Mouse (Mus musculus) cerebellum, adult 18-20 months (tissue): Measurements from ENCODE around the gene F2rl2.

Source experiments
- DNase-seq, 2 experiments: peaks; one replicate each; pipeline ENCODE4 v3.0.0; 2021

The F2rl2 gene

DNA sequence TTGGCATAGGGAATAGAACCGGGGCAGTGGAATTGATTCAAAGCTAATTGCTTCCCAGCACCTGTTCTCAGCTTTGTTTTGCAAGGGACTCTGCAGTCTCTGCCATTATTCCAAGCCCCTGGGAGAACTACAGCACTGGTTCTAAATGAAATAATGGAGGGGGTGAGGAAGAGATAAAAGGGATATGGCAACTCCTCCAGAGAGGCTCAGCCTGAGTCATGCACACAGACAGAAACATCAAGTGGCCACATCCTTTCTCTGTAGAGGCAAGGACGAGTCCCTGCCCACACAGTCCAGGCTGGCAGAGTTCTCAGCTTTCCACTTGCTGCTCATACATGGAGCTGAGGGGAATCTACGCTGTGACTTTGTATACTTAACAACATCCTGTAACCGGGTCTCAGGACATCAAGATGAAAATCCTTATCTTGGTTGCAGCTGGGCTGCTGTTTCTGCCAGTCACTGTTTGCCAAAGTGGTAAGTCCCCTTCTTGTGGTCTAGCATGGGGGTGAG, at the start of gene F2rl2:
F2rl2 (plus strand) TSS at position 200 of the 510 bp plus-strand sequence.
- no peak for DNase-seq

DNA sequence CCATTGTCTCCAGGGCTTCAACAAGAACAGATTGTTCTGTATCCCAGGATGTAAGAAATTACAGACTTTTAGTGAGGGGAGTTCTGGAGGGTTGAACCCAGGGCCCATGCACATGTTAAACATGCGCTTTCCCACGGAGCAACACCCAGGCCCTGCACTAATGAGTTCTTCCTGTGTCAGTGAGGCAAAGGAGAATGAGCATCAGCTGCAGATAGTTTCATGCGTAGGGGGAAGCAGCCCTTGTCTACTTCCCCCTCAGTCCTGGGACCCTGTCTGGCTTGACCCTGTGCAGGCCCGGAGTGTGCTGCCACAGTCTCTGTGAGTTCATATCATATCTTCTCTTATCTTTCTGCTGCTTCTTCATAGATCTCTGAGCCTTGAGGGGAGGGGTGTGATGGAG, 49.4 kb upstream of the F2rl2 start:
- no peak for DNase-seq

DNA sequence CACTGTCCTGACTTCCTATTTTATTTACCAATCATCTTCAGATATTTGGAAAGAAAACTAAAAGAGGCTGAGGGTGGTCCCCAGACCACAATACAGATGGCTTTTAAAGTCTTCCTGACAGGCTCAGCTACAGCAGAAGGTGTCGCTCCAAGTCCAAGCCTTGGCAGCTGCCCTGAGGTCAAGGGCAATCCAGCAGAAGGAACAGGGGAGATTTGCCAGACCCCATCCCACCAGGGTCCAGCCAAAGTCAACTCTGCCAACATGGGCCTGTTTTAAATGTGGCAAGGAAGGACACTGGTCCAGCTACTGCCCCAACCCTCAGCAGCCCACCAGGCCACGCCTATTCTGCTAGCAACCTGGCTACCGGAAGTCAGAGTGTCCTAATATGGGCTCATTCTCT, 46.7 kb upstream of the F2rl2 start:
- no peak for DNase-seq

DNA sequence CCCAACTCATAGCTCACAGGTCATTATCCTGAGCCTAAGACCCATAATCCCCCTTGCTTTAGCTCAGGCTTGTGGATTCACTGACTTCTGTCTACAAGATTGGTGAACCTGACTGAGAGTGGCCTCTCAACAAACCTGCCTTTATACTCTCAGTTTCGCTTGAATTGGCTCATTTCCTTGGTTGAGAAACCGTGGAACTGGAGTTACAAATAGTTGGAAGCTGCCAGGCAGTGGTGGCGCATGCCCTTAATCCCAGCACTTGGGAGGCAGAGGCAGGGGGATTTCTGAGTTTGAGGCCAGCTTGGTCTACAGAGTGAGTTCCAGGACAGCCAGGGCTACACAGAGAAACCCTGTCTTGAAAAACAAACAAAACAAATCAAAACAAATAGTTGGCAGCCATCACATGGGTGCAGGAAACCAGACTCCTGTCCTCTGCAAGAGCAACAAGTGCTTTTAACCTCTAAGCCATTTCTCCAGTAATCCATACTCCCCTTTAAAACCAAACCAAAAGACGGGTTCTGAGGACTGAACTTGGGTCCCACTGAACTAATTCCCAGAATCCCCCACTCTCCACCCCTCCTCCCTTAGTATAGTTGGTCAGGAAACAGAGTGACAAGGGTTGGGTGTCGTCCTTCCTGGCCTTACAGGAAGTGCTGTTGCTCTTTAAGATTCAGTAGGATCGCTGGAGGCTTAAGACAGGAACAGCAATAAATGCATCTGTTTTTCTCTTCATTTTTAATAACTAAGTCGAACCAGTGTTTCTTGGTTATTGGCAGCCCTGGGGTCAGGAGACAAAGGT, 44.6 kb upstream of the F2rl2 start:
- DNase-seq = no peak

DNA sequence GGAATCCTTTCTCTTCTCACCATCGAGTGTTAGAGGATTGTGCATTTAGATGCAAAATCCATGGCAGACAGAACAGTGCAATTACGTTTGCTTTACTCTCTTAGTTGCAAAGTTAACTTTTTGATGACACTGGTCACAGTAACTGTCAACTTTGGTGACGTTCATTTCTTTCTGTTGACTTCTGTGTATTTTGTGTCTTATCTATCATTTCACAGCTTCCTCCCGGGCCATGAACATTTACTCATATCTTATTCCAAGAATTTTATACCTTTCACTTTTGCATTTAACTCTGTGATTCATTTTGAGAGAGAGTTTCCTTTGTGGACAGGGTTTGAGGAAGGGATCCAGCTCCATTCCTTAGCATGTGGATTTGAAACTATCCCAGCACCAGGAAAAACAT, 43.0 kb upstream of the F2rl2 start:
- no peak for DNase-seq

DNA sequence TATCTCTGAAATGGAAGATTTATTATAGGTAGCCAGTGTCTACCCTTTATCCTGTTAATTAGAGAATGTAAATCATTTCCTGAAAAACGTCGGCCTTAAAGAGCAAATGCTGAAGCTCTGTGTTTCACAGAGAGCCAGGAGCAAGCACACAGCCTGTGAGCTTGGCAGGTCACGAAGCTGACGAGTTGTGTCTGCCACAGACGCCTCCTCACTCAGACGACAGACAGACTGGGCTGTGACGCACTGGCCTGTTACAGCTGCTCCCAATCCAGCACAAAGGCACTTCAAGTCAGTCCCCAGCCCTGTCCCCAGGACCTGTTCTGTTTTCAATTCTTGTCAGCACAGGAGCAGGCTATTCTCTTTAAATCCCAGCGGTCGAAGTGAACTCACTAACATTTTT, 41.4 kb upstream of the F2rl2 start:
- no peak for DNase-seq

DNA sequence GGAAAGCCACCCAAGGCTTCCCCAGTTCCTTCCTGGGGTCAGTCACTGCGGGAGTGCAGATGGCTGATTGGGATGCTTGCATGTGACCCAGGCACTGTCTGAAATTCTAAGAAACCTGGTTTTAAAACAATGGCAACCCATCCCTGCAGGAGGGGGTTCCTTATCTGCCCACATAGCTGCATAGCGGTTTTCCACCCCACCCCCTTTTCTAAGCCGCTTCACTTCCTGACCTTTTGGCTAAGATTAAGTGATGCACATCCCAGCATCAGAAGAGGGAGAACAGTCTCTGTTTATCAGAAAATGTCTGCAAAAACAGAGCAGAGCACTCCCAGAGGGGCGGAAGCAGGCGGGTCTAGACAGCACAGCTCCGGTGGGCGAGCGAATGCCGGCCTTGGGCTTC, 39.5 kb upstream of the F2rl2 start:
- no peak for DNase-seq

DNA sequence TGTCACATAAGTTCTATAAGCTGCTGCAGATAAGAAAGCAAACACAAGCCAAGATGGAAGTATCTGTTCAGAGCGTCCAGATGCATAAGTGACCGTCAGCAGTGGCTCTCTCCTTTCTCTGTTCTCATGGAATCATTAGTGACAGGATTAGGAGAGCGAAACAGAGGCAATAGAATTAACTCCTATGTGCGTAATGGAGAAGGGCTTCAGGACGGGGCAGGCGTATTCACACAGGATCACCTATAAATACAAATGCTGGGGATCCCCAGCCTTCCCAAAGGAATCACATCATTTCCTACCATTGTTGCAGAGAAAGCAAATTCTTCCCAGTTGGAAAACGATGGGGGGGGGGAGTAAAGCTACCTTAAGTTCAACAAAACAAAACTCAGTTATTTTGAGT, 37.2 kb upstream of the F2rl2 start:
- no peak for DNase-seq

DNA sequence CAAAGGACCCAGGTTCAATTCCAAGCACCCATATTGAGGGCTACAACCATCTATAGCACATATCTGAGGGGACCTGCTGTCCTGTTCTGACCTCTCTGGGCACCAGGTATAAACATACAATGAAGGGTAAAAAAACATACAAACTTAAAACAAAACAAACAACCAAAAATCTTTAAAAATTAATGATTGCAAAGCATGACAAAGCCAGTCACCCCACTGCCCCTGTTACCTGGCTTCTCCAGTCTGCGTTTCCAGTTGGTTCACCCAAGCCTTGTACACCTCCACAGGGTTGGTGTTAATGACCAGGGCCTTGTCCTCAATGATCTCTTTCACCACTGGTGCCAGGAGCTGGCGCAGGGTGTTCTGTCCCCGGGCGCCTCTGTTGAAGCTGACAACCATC, 32.8 kb upstream of the F2rl2 start:
- no peak for DNase-seq

DNA sequence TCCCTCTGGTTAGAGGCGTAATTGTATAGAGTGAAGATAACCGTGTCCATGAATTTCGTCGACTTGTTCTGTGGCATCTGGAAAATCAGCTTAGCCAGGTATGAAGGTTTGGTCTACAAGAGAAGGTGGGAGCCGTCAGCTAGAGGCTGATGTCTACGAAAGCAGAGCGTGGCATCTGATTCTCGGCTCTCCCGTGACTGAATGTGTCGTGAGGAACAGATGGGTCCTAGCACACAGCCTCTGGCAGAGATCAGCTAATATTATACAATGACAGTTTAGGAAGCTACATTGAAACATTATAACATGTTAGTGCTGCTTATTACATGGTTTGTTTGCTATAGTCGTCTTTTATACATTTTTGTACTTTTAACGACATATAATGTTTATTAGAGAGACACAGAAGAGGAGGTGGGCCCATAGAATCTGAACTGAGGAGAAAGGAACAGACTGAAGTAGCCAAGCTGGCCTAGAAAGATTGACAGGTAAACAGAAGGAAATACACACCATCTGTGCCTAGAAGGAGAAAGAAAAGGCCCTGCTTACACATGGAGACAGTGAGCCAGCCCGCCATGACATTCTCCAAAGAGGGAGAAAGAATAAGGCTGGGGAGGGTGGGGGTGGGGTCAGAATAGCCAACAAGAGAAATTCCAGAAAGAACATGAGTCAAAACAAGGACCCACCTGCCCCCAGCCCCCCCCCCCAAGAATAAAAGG, 30.9 kb upstream of the F2rl2 start:
- no peak for DNase-seq

DNA sequence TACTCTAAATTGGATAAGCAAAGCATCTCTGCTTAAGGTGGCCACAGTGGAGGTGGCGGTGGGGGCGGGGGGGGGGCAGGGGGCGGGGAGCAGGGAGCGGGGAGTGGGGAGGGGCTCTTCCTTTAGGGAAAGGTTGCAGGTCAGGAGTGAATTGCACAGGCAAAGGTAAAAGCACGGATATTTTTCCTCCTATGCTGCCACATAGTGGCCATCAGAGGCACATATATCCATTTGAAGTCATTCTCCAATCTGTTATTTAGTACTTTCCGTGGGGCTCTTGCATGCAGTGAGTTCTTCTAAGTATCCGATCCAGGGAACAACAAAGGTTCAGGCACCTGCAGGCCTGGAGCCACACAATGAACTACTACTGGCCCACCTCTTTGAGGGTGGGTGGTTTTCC, 29.4 kb upstream of the F2rl2 start:
- DNase-seq = no peak

DNA sequence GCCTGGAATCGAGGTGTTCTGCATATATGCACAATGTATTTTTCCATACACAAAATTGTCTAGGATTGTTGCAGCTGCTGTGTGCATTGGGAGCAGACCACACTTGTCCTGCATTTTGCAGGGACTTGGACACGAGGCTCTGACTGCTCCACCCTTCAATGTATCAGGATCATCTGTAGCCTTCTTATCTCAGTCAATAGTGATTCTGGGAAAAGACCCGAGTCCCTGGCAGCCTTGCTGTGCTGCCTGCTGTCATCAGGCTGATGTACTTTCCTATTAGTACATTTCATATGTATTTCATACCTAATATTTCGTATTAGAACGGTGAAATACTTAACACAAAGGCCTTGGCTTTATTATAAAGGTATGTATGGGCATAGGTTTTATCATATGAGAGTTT, 26.1 kb upstream of the F2rl2 start:
- no peak for DNase-seq

DNA sequence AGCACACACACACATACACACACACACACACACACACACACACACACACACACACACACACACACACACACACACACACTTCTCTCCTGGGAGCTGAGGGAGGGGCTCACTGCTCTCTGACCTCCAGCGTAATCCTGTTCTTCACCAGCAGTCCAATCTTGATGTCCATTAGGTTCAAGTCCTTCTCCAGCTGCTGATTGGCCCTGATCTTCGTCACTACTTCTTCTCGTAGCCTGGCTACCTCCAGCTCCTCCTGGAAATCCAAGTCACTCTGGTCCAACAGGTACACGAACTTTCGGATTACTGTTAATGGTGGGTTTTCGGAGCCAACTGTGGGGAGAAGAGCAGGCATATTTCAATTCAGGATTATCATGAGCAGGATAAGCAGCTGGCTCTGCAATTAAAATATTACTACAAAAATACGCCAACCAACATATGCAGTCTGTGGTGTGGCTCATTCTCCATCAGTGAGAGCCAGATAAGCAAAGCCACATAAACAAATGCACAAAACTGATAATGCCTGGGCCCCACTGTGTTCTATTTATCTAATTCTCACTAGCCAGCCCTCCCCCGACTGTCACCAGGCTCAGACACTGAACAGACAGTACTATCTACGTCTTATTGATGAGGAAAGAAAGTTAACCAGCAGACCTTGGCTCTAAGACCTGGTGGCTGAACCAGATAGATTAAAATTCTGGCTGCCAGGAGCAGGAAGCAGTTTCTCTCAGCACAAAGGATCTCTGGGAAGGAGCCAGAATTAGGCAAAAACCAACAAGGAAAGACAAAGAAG, 25.4 kb upstream of the F2rl2 start:
- no peak for DNase-seq

DNA sequence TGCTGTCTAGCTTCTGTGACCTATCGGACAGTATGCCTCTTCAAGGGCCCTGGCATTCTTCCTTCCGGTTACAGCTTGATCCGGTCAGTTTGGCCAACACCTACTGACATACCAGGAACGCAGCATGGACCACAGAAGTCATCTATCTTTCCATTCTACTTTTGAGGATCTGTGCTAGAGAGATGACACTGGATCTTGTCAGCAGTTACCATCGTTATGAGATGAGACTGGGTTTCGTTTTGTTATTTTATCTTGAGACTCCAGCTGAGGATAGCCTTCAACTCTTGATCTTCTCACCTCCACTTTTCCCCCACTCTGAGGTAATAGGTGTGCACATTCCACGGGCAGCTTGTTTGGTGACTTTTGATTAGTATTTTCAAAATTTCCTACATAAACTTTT, 24.3 kb upstream of the F2rl2 start:
- DNase-seq = no peak

DNA sequence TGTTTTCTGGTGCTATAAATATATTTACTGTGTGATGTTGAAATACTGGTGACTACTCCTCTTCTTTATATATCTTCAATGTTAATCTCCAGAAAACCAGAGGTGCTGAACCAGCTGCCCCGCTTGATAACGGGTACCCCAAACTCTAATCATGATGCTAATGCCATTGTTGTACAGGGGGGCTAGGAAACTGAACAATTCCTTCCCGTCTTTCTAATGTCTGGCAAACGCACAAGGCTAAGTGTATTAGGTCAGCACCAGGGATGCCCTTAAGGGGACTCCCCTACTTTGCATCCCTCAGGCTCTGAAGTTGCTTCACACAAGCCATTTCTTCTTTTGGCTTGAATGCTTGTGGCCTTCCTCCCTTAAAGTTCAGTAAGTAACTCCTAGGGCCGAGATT, 17.6 kb upstream of the F2rl2 start:
- DNase-seq = no peak

DNA sequence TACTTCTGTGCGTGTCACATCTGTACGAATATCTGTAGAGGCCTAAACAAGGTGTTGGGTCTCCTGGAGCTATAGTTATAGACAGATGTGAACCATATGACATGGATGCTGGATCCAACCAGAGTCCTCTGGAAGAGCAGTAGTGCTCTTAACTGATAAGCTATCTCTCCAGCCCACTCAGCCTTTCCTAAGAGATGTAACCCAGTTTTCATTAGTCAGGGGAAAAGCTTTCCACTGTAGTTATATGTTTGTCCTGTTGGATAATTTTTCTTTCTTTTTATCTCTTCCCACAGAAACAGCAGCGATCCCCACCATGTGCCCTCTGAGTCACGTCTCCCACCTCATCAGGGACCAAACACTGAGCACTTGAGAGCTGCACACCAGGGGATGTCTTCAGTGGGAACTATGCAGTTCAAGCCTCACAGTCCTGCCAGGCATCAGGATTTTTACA, 17.1 kb upstream of the F2rl2 start:
- DNase-seq = no peak

DNA sequence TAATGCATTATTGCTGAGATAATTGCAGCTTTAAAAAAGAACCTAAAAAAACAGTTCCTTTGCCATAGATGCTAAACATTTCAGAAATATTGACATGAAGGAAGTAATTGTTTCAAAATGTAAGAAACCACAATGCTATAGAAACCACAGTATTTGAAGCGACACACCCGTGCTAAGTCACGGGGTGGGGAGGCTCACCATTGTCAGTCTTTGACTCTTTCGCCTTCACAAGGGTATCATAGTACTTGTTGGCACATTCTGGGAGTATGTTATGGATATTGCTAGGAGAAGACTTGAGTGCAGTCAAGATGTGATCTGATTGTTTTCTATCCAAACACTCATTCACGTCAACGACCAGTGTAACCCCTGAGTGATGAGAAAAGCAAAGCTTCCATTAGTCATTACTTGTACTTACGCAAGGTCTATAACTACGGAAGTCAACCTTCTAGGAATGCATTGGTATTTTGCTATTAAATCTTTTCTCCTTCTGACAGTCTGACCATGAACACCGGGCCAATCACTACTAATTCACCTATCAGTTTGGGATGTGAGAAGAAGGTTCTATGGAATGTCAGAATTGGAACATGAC, 11.9 kb upstream of the F2rl2 start:
- DNase-seq = no peak

DNA sequence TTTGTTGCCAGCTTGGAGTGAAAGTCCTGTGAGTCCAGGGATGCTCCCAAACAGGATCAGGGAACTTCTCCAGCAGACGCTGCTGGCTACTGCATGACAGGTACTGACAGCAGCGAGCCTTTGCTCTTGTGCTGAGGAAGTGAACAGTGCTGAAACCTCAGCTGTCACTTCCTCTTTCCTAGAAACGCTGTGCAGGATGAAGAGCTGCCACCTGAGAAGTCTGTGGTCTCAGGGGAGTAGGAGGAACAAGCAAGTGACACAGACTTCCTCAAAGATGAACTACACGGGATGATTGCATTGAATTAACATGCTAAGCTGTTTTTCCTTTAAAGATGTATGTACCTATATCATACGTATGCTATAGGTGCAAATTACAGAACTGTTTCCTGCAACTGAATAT, 10.9 kb upstream of the F2rl2 start:
- no peak for DNase-seq

DNA sequence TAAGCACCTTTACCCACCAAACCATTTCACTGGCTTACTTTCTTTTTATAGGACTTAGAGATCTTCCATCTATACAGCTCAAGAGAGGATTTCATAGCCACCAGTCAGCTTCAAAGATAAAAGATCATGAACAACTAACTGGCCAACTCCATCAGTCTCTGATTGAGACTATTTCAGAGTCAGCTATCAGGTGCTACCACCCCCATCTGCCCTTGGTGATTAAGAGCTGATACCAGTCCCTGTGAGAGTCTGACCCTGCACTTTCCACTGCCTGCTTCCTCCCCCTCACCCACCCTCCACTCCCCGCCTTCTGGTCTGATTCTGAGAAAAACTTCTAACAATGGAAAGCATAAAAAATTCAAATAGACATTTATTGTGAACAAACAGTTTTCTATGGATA, 8.1 kb upstream of the F2rl2 start:
- DNase-seq = no peak

DNA sequence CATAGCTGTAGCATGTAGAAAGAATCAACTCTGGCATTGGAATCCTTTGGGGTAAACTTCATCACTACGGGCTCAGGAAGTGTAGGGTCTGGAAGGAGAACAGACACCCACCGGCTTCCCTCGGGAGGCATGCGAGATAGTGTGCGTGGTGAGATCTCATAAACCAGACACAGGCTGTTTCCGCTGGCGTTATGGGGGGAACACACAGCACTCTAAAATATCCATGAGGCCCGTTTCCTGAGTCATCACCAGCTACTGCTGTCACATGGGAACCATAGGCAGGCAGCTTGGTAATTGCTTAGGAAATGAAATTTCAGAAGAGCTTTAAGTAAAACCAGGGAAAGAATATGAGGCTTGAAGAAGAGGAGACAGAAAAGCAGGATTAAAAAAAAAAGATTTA, 4.5 kb upstream of the F2rl2 start:
- no peak for DNase-seq

DNA sequence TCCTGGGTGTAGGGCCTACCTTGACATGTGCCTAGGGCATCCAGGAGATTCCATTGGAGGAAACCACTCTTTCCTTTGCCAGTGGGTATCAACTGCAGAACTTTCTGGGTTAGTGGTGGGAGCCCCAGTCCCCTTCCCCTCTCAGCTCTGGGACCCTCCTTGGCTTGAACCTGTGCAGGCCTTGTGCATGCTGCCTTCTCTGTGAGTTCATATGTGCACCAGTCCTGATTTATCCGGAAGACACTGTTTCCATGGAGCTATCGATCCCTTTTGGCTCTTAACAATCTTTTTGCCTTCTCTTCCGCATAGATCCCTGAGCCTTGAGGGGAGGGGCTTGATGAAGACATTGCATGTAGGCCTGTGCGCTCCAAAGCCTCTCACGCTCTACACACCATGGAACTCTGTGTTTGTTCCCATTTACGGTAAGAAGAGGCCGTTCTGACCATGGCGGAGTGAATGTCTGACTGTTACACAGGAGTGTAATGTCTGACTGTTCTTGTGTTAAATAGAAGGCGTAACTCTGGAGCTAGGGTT, 466 bp upstream of the F2rl2 start:
- DNase-seq = no peak

DNA sequence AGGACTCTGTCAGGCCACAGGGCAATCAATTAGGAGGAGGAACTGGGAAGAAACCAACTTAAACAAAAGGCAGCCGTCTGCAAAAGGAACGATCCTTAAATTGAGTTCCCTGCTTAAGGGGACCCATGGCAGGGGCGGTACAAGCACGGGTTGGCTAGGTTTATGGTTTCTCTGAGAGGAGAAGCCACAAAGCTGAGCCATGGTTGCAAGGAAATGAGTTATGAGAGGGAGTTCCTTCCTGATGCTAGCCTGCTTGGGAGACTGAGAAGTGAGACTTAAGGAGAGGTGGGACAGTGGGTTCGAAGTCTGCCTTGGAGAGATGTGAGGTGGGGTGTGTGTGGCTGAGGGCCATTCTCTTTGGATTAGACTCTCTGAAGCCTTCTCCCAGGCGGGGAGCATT, 1.2 kb downstream of the F2rl2 start:
- DNase-seq = no peak

DNA sequence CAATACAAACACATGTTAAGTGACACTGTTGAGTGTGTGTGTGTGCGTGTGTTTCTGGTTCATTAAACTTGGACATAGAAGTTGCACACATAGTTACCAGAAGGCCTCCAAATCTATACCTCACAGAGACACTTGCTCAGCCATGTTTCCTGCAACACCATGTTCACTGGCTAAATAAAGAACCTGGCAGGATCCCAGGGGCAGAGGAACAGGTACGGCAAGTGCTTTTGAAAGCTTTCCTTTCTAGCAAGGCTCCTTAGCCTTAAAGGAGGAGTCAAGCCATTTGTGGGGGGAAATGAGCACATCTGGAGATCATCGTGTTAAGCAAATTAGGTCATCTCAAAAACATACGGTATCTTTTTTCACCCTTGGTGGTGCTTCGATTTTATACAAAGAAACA, 6.7 kb downstream of the F2rl2 start:
- no peak for DNase-seq
